Mouse (Mus musculus) liver (tissue): Measurements from ENCODE around the gene Lta.

Experiments
- DNase-seq: peaks from one replicate; pipeline ENCODE4 v3.0.0-alpha.2; 2020; ENCODE audit warnings: mixed read lengths

The Lta gene

GRCm38 (mm10) chr17:35205380-35205769, 224 bp upstream of the Lta start:
- DNase-seq, result no peak

GRCm38 (mm10) chr17:35202442-35202841, 2.7 kb downstream of the Lta start:
- no peak for DNase-seq

DNA sequence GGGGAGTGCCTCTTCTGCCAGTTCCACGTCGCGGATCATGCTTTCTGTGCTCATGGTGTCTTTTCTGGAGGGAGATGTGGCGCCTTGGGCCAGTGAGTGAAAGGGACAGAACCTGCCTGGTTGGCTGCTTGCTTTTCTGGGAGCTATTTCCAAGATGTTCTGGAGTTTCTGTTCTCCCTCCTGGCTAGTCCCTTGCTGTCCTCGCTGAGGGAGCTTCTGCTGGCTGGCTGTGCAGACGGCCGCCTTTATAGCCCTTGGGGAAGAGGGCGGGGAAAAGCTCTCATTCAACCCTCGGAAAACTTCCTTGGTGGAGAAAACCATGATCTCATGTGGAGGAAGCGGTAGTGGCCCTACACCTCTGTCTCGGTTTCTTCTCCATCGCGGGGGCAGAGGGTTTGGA, 3.4 kb downstream of the Lta start, which contains the start of gene Tnf:
Gene Tnf (minus strand): TSS at position 221 of the 400 bp plus-strand sequence.
- peak; percentile 46 for DNase-seq

GRCm38 (mm10) chr17:35201128-35201527, 4.0 kb downstream of the Lta start:
- no peak for DNase-seq

- peak; percentile 43 for DNase-seq
Observed at GRCm38 (mm10) chr17:35200398-35200797, 4.8 kb downstream of the Lta start.

- no peak for DNase-seq
Observed at GRCm38 (mm10) chr17:35198946-35199345, 6.2 kb downstream of the Lta start.

GRCm38 (mm10) chr17:35198029-35198428, 7.1 kb downstream of the Lta start:
- DNase-seq, result no peak

DNA sequence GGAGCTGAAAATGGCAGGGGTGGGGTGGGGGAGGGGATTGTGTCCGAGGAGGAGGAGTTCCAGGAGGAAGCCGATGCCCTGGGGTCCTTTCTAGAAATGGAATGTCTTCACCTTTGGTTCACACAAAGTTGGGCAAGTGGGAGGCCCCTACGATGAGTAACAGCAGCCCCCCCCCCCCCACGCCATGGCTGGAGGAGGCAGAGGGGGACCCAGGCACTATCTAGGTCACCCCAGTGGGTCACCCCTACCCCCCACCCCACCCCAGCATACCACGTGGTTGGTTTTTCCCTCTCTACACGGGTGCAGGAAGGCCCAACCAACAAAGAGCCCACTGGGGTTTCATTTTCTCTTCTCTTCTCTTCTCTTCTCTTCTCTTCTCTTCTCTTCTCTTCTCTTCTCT, 8.0 kb downstream of the Lta start:
- no peak for DNase-seq

- no peak for DNase-seq
Observed at GRCm38 (mm10) chr17:35196321-35196641, 8.9 kb downstream of the Lta start.

DNA sequence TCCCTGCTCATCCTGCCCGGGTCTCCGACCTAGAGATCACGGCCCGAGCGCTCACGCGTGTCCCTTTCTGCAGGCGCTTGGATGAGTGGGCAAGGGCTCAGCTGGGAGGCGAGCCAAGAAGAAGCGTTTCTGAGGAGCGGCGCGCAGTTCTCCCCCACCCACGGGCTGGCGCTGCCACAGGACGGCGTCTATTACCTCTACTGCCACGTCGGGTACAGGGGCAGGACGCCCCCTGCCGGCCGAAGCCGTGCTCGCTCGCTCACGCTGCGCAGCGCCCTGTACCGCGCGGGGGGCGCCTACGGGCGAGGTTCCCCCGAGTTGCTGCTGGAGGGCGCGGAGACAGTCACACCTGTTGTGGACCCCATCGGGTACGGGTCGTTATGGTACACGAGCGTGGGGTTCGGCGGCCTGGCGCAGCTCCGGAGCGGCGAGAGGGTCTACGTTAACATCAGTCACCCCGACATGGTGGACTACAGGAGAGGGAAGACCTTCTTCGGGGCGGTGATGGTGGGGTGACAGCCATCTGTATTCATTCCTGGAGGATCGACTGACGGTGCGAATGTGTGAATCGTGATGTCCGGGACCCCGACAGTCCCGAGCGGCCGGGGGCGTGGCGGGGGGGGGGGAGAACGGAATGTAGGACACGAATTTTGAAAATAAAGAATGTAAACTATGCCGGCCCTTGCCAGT, 9.4 kb downstream of the Lta start:
- DNase-seq, result peak; percentile 82

DNA sequence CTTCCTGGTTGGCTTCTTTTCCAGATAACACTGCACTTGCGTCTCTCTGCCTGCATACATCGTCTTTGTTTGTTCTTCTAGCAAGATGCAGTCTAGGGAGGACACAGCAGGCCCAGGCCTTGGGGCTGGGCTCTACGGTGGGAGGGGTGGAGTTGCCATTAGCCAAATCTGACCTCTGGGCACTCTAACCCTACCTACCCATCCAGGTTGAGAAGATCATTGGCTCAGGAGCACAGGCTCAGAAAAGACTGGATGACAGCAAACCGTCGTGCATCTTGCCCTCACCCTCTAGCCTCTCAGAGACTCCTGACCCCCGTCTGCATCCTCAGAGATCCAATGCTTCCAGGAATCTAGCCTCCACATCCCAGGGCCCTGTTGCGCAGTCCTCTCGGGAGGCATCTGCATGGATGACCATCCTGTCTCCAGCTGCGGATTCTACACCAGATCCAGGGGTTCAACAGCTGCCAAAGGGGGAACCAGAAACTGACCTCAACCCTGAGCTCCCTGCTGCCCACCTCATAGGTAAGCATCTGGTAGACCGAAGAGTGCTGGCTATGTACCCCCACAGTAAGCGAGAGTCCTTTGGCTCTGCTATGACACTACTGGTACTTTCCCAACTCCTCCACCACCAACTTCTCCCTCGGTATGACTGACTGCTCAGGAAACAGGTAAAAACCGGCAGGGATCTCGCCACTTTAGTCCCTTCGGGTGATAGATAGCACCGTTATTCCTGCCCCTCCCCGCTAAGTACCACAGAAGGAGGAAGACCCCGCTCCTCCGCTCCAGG, 10.1 kb downstream of the Lta start:
- DNase-seq, result no peak

GRCm38 (mm10) chr17:35193881-35194843, 11.0 kb downstream of the Lta start, which contains the start of gene Ltb:
TSS of gene Ltb (plus strand) at chr17:35194439.
- DNase-seq, result no peak

DNA sequence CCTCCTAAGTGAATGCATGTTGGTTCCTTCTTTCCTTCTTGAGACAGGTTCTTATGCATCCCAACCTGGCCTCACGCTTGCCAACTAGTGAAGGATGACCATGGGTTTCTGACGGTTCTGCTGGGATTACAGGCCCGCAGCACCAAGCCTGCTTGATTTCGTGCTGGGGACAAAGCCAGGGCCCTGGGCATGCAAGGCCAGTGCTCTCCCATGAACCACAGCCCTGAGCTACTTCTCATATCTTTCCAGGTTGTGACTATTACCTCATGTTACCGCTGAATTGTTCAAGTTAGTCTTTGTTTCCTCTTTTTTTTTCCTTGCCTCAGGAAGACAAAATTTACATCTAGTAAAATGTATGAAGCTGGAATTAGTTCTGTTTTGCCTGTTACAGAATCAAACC, 12.2 kb downstream of the Lta start:
- DNase-seq, result no peak

- no peak for DNase-seq
Observed at GRCm38 (mm10) chr17:35191723-35192122, 13.4 kb downstream of the Lta start.

- no peak for DNase-seq
Observed at GRCm38 (mm10) chr17:35190096-35190495, 15.1 kb downstream of the Lta start.

- no peak for DNase-seq
Observed at GRCm38 (mm10) chr17:35189186-35189585, 16.0 kb downstream of the Lta start.

DNA sequence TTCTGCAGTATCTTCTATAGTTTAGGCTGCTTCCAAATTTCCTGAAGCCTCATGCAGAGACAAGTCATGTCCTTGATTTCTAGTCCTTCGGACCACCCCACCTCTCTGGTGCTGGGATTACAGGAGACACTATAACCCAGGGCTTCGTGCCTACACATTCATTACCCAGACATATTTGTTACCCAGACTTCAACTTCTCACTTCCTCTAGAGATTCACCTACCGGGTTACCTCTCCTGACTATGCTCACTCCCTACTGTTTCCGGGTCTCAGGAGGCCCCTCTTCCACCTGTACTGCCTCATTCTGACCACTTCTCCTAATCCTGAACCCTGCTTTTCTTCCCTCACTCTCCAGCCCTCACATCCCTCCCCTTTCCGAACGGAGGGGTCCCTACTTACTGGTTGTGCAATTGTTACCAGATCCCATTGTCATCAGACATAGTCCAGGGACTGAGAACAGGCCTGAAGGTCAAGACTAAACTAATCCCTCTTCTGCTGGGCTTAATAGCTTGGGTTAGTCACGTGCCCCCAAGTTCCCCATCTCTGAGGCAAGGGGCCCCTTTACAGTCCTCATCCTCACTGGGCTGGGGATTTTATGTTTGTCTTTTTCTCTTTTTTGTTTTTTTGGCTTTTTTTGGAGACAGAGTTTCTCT, 17.1 kb downstream of the Lta start, which contains the start of gene Lst1:
Gene Lst1 (minus strand): TSS at position 481 of the 652 bp plus-strand sequence.
- DNase-seq, result no peak

- DNase-seq, result no peak
Observed at GRCm38 (mm10) chr17:35187345-35187744, 17.8 kb downstream of the Lta start.

DNA sequence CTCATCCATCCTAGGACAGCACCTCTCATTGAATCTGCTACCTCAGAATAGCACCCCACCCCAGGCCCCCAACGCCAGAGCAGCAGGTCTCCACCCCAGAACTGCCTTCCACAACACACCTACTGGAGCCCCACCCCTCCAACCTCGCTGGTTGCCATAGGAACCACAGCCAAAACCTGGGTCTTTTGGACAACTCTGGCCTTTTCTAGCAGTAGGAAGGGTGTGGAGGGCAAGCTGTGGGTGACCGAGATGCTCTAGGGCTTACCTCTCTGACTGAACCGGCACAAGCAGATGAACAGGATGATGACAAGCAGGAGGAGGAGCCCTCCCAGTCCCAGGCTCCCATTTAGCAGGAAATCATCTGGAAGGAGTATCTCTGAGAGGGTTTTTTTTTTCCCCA, 18.5 kb downstream of the Lta start:
- DNase-seq, result peak; percentile 47

DNA sequence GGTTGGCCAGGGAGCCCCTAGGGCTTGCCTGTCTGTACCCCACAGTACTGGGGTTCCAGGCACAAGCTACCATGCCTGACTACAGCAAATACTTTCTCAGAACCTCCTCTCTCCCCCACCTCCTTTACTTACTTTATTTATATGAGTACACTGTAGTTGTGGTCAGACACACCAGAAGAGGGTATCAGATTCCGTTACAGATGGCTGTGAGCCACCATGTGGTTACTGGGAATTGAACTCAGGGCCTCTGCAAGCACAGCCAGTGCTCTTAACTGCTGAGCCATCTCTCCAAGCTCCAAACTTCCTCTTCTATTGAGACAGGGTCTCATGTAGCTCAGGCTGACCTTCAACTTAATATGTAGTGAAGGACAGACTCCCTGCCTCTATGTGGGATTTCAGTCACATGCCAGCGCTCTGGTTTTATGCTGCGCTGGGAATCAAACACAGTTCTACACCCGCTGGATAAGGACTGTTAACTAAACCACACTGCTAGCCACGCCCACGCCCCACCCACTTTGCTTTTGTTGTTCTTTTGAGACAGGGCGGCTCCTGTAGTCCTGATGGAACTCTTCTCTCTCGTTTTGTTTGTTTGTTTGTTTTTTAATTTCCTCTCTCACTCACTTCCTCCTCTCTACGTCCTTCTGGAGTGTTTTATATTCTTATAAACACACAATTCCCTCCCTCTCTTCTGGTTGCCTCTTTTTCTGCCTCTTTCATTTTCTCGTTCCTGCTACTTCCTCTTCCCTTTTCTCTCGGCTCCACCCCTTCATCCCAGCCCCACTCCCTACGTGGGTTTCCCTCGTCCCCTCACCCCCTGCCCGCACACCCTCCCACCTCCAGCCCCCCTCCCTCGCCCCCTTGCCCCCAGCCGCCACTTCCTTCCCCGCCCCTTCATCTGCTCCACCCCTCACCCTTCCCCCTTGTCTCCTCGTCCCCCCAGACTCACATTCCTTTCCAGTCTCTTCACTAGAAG, 19.2 kb downstream of the Lta start:
- peak; percentile 85 for DNase-seq

DNA sequence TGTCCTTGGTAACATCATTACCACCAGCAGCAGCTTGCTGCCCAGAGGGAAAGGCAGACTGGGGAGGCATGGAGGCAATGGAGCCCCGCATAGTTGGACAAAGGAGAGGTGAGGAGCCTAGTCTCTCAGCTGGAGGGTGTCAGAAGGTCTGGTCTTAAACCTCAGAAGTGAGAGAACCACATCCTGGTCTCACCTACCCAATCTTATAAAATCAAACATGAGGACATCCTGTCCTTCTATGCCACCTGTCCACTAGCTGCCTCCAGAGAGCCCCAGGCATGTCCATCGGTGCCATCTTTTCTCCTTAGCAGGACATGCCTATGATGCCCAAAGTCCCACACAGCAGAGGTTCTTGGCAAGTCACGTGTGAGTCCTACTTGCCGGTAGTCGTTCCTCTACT, 25.1 kb downstream of the Lta start:
- DNase-seq, result no peak
